Mouse (Mus musculus): Measurements from ENCODE around the gene Dolpp1. TPM values are rescaled to one million over a fixed set of nuclear protein-coding genes. Genes with fewer than 3 reads are reported as not detected.

Gene Dolpp1
- total RNA-seq, 1 experiment = 55.6 TPM

- Histone ChIP-seq H3K9ac (ENCODE audit: insufficient read depth, low read depth, low read length, poor library complexity, severe bottlenecking) (no peak overlapping the region), H3K36me3 (ENCODE audit: control insufficient read depth, insufficient read depth, low read length, poor library complexity, severe bottlenecking) (peaks cover 4% of the 10 kb centered on the region; the same call in 1 of the 2 replicates), H3K4me1 (ENCODE audit: control insufficient read depth in 2 of 2, insufficient read depth in 2 of 2, low read length in 2 of 2, poor library complexity in 1 of 2) (peaks cover 3% of the 10 kb centered on the region in 2 experiments; a peak in 1 of 4 replicates), H3K9me3 (ENCODE audit: control insufficient read depth, insufficient read depth, low read depth, low read length) (no peaks in the 10 kb centered on the region), H3K27ac (ENCODE audit: insufficient read depth, low read depth, low read length, poor library complexity, severe bottlenecking) (no peak overlapping the region), H3K4me3 (ENCODE audit: insufficient read depth in 1 of 2, low read depth in 1 of 2, low read length in 2 of 2, poor library complexity in 1 of 2, severe bottlenecking in 1 of 2) (no peak overlapping the region)
- TF ChIP-seq ZNF384 (IDR thresholded peaks at IDR 0.05; ENCODE audit: low read depth, low read length) = no peak
- TF ChIP-seq MAFK (IDR thresholded peaks at IDR 0.05; ENCODE audit: insufficient read depth, low read depth, low read length) = no peak
- TF ChIP-seq HCFC1 (IDR thresholded peaks at IDR 0.05; ENCODE audit: borderline replicate concordance, insufficient read depth, low read length) = no peak
- TF ChIP-seq CHD2 (IDR thresholded peaks at IDR 0.05; ENCODE audit: low read depth, low read length) = no peak
- TF ChIP-seq ZC3H11A (IDR thresholded peaks at IDR 0.05; ENCODE audit: borderline replicate concordance, low read depth, low read length) = no peak
- no peak for DNase-seq (ENCODE audit: low read depth, low spot score)
- in situ Hi-C loops (cut with MboI; ENCODE audit: low sequenced_read_pairs in 2 of 2, unreplicated experiment in 2 of 2) = no loop called here
These were observed 3.1 kb upstream of the Dolpp1 start for GRCm38 (mm10) chr2:30389000-30389399.

DNA sequence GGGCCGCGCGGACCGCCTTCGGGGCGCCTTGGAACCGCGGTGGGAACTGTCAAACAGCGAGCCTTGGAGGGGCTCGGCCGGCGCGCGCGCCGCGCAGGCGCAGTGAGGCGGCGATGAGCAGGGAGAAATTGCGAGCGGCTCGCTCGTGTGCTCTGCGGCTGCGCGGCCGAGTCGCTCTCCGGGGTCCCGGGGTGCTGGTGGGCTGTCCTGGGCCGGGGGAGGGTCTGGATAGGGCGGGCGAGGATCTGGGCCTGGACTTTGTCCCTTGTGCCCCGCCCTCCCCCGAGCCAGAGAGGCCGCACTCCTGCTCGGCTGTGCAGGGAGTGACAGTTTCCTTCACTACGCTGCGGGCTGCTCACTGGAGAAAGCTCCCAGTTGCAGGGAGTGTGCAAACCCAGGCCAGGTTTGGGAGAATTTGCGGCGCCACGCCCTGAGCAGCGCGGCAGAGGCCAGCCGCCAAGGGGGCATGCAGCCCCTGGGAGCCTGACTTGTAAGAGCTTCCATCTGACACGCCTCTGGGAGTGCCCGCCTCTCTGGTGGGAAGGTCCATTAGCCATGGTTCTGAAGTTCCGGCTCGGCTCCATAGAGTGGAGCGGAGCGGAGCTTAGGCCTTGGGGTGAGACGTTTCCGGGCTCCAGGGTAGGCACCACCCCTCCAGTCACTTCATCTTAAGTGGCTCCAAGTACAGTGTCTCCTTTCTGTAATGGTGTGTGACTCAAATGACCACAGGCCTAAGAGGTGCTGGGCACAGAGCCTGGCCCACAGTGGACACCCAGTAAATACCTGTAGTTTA, 719 bp downstream of the Dolpp1 start:
- peak overlapping the region; percentile 81 for H3K9ac ChIP-seq (ENCODE audit: insufficient read depth, low read depth, low read length, poor library complexity, severe bottlenecking)
- peaks cover 3 to 12% of the 10 kb centered on the region in 2 experiments; a peak in 1 of 4 replicates for H3K4me1 ChIP-seq (ENCODE audit: control insufficient read depth in 2 of 2, insufficient read depth in 2 of 2, low read length in 2 of 2, poor library complexity in 1 of 2)
- no peak overlapping the region for H3K27ac ChIP-seq (ENCODE audit: insufficient read depth, low read depth, low read length, poor library complexity, severe bottlenecking)
- H3K4me3 ChIP-seq (ENCODE audit: insufficient read depth in 1 of 2, low read depth in 1 of 2, low read length in 2 of 2, poor library complexity in 1 of 2, severe bottlenecking in 1 of 2) = peak overlapping the region; percentile 86 to 89
- peak; percentile 66 for DNase-seq (ENCODE audit: low read depth, low spot score)
- H3K36me3 ChIP-seq (ENCODE audit: control insufficient read depth, insufficient read depth, low read length, poor library complexity, severe bottlenecking) = peaks cover 9% of the 10 kb centered on the region; the same call in 1 of the 2 replicates
- TF ChIP-seq MAFK (IDR thresholded peaks at IDR 0.05; ENCODE audit: insufficient read depth, low read depth, low read length) (no peak), ZNF384 (IDR thresholded peaks at IDR 0.05; ENCODE audit: low read depth, low read length) (no peak), ZC3H11A (IDR thresholded peaks at IDR 0.05; ENCODE audit: borderline replicate concordance, low read depth, low read length) (no peak), HCFC1 (IDR thresholded peaks at IDR 0.05; ENCODE audit: borderline replicate concordance, insufficient read depth, low read length) (no peak), CHD2 (IDR thresholded peaks at IDR 0.05; ENCODE audit: low read depth, low read length) (no peak)
- no peaks in the 10 kb centered on the region for H3K9me3 ChIP-seq (ENCODE audit: control insufficient read depth, insufficient read depth, low read depth, low read length)
- in situ Hi-C loops (cut with MboI; ENCODE audit: low sequenced_read_pairs in 2 of 2, unreplicated experiment in 2 of 2) = no loop called here

DNA sequence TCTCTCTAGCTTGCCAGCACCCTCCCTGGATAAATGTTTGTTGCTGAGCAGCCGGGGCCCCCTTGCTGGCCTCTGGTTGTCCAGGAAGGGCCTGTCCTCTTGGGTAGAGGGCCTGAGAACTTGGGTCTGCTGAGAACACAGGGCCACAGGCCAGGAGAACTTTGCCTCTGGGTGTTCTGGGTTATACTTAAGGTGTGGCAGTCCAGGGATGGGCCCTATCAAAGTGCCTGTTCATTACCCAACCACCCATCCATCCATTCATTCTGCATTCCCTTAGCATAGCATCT, 1.3 kb downstream of the Dolpp1 start:
- H3K9ac ChIP-seq (ENCODE audit: insufficient read depth, low read depth, low read length, poor library complexity, severe bottlenecking) = no peak overlapping the region
- H3K4me3 ChIP-seq (ENCODE audit: insufficient read depth in 1 of 2, low read depth in 1 of 2, low read length in 2 of 2, poor library complexity in 1 of 2, severe bottlenecking in 1 of 2) = peak overlapping the region; percentile 86 to 89
- in situ Hi-C loops (cut with MboI; ENCODE audit: low sequenced_read_pairs in 2 of 2, unreplicated experiment in 2 of 2) = no loop called here
- H3K4me1 ChIP-seq (ENCODE audit: control insufficient read depth in 2 of 2, insufficient read depth in 2 of 2, low read length in 2 of 2, poor library complexity in 1 of 2) = peaks cover 3 to 15% of the 10 kb centered on the region in 2 experiments; a peak in 1 of 4 replicates
- H3K27ac ChIP-seq (ENCODE audit: insufficient read depth, low read depth, low read length, poor library complexity, severe bottlenecking) = no peak overlapping the region
- H3K9me3 ChIP-seq (ENCODE audit: control insufficient read depth, insufficient read depth, low read depth, low read length) = no peaks in the 10 kb centered on the region
- H3K36me3 ChIP-seq (ENCODE audit: control insufficient read depth, insufficient read depth, low read length, poor library complexity, severe bottlenecking) = peaks cover 12% of the 10 kb centered on the region
- DNase-seq (ENCODE audit: low read depth, low spot score) = no peak
- no peak for TF ChIP-seq MAFK (IDR thresholded peaks at IDR 0.05; ENCODE audit: insufficient read depth, low read depth, low read length)
- no peak for TF ChIP-seq HCFC1 (IDR thresholded peaks at IDR 0.05; ENCODE audit: borderline replicate concordance, insufficient read depth, low read length)
- TF ChIP-seq ZC3H11A (IDR thresholded peaks at IDR 0.05; ENCODE audit: borderline replicate concordance, low read depth, low read length) = no peak
- no peak for TF ChIP-seq ZNF384 (IDR thresholded peaks at IDR 0.05; ENCODE audit: low read depth, low read length)
- no peak for TF ChIP-seq CHD2 (IDR thresholded peaks at IDR 0.05; ENCODE audit: low read depth, low read length)

- in situ Hi-C loops (cut with MboI; ENCODE audit: low sequenced_read_pairs in 2 of 2, unreplicated experiment in 2 of 2) = no loop called here
These were observed 3.7 kb downstream of the Dolpp1 start for GRCm38 (mm10) chr2:30395757-30396156.

More at GRCm38 (mm10) chr2:30395757-30396156, 3.7 kb downstream of the Dolpp1 start:
- H3K27ac ChIP-seq (ENCODE audit: insufficient read depth, low read depth, low read length, poor library complexity, severe bottlenecking) = no peak overlapping the region
- H3K9me3 ChIP-seq (ENCODE audit: control insufficient read depth, insufficient read depth, low read depth, low read length) = no peaks in the 10 kb centered on the region
- H3K4me1 ChIP-seq (ENCODE audit: control insufficient read depth in 2 of 2, insufficient read depth in 2 of 2, low read length in 2 of 2, poor library complexity in 1 of 2) = peaks cover 7 to 34% of the 10 kb centered on the region in 2 experiments
- no peak for DNase-seq (ENCODE audit: low read depth, low spot score)
- TF ChIP-seq MAFK (IDR thresholded peaks at IDR 0.05; ENCODE audit: insufficient read depth, low read depth, low read length) (no peak), CHD2 (IDR thresholded peaks at IDR 0.05; ENCODE audit: low read depth, low read length) (no peak), ZNF384 (IDR thresholded peaks at IDR 0.05; ENCODE audit: low read depth, low read length) (no peak), ZC3H11A (IDR thresholded peaks at IDR 0.05; ENCODE audit: borderline replicate concordance, low read depth, low read length) (no peak), HCFC1 (IDR thresholded peaks at IDR 0.05; ENCODE audit: borderline replicate concordance, insufficient read depth, low read length) (no peak)
- peaks cover 17% of the 10 kb centered on the region for H3K36me3 ChIP-seq (ENCODE audit: control insufficient read depth, insufficient read depth, low read length, poor library complexity, severe bottlenecking)
- no peak overlapping the region for H3K4me3 ChIP-seq (ENCODE audit: insufficient read depth in 1 of 2, low read depth in 1 of 2, low read length in 2 of 2, poor library complexity in 1 of 2, severe bottlenecking in 1 of 2)
- no peak overlapping the region for H3K9ac ChIP-seq (ENCODE audit: insufficient read depth, low read depth, low read length, poor library complexity, severe bottlenecking)
